Mouse (Mus musculus) kidney, adult 11 months (tissue): ENCODE measurements at regions not wholly inside any gene's neighbourhood (a gene's known extent, or its start where the extent isn't known, plus 50 kb on each side); places are given as distances from the start of the nearest gene placed in this dataset.

Experiments used
- DNase-seq: peaks from one replicate; pipeline ENCODE4 v3.0.0; 2022

GRCm38 (mm10) chr12:9091951-9092350 is 62.2 kb downstream of the Ttc32 start:
- DNase-seq: peak; percentile 24

GRCm38 (mm10) chr12:9095061-9095460 is 65.3 kb downstream of the Ttc32 start:
- no peak for DNase-seq

GRCm38 (mm10) chr12:9106416-9106815 is 76.6 kb downstream of the Ttc32 start:
- DNase-seq: no peak

GRCm38 (mm10) chr12:9109806-9110205 is 80.0 kb downstream of the Ttc32 start:
- no peak for DNase-seq

GRCm38 (mm10) chr12:9112161-9112674 is 82.4 kb downstream of the Ttc32 start:
- DNase-seq: no peak

GRCm38 (mm10) chr12:9113652-9114051 is 83.9 kb downstream of the Ttc32 start:
- no peak for DNase-seq

GRCm38 (mm10) chr12:9114061-9114460 is 84.3 kb downstream of the Ttc32 start:
- DNase-seq: no peak

GRCm38 (mm10) chr12:9118576-9118975 is 88.8 kb downstream of the Ttc32 start:
- DNase-seq: no peak

- DNase-seq: no peak
These were observed 98.2 kb downstream of the Ttc32 start for GRCm38 (mm10) chr12:9127931-9128550.

GRCm38 (mm10) chr12:9128581-9129275 is 98.9 kb downstream of the Ttc32 start:
- no peak for DNase-seq

GRCm38 (mm10) chr12:9132621-9133020 is 102.8 kb downstream of the Ttc32 start:
- no peak for DNase-seq

GRCm38 (mm10) chr12:9133890-9134870 is 104.4 kb downstream of the Ttc32 start:
- DNase-seq: no peak

- no peak for DNase-seq
These were observed 121.2 kb downstream of the Ttc32 start for GRCm38 (mm10) chr12:9151001-9151400.

- DNase-seq: no peak
These were observed 121.6 kb downstream of the Ttc32 start for GRCm38 (mm10) chr12:9151426-9151825.

- DNase-seq: no peak
These were observed 124.7 kb downstream of the Ttc32 start for GRCm38 (mm10) chr12:9154491-9154890.

- no peak for DNase-seq
These were observed 127.0 kb downstream of the Ttc32 start for GRCm38 (mm10) chr12:9156794-9157193.

- no peak for DNase-seq
These were observed 129.0 kb downstream of the Ttc32 start for GRCm38 (mm10) chr12:9158751-9159150.

GRCm38 (mm10) chr12:9165367-9165940 is 135.7 kb downstream of the Ttc32 start:
- no peak for DNase-seq

GRCm38 (mm10) chr12:9166218-9166908 is 136.6 kb downstream of the Ttc32 start:
- peak; percentile 15 for DNase-seq

- DNase-seq: peak; percentile 12
These were observed 139.2 kb downstream of the Ttc32 start for GRCm38 (mm10) chr12:9169008-9169407.

- no peak for DNase-seq
These were observed 143.9 kb downstream of the Ttc32 start for GRCm38 (mm10) chr12:9173680-9174079.

- DNase-seq: no peak
These were observed 144.5 kb downstream of the Ttc32 start for GRCm38 (mm10) chr12:9174327-9174726.
